Mouse (Mus musculus): Measurements from ENCODE around the gene Bcar1.

DNA sequence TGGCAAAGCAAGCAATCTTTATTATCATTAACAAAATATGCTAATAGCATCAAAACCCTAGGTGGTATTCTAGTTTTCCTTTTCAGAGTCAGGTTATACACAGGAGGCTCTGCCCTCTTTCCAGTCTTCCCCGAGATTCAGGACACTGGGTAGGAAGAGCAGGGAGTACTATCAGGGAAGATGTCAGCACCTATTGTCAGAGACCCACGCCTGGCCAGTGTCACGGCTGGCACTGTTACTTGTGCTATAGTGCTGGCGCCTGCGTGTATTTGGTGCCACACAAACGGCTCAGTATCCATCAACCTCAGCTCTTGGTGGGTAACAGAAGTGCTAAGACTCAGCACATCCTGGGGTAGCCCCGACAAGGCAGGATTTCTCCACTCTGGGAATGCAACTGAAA lies 29.4 kb upstream of the Bcar1 start:
- TF ChIP-seq CTCF (IDR thresholded peaks at IDR 0.05; ENCODE audit: low read depth), result no peak
- no peak for TF ChIP-seq EP300 (IDR thresholded peaks at IDR 0.05; ENCODE audit: low read depth)
